Mouse (Mus musculus) liver, embryonic 11.5 days (tissue): ENCODE measurements around the gene Rdh7. TPM values are rescaled to one million over a fixed set of nuclear protein-coding genes. Genes with fewer than 3 reads are reported as not detected.

ENCODE experiments used
- ATAC-seq: fragments of 200-750 bp; cut with Nextera tagmentation; replicated peaks from 2 replicates; pipeline ENCODE4 v1.8.0; 2017; ENCODE audit warnings: moderate number of reproducible peaks, mild to moderate bottlenecking, moderate TSS enrichment, moderate library complexity; ENCODE audit not compliant: low FRiP score
- DNase-seq: peaks from one replicate; pipeline ENCODE4 v3.0.0-alpha.2; 2017; ENCODE audit warnings: low spot score
- H3K27ac ChIP-seq: fragments of 300-500 bp; sonication (generic); 2 replicates; pipeline ENCODE4 v1.5.1; 2014; ENCODE audit warnings: mild to moderate bottlenecking, low read depth, low read length, control low read depth
- H3K27me3 ChIP-seq: fragments of 300-500 bp; sonication (generic); replicated peaks from 2 replicates; pipeline ENCODE4 v1.6.1; 2014; ENCODE audit warnings: low read length, mixed read lengths; ENCODE audit not compliant: control insufficient read depth, insufficient read depth
- H3K36me3 ChIP-seq: fragments of 300-500 bp; sonication (generic); 2 replicates; pipeline ENCODE4 v1.6.1; 2014; ENCODE audit warnings: mild to moderate bottlenecking, low read length, moderate library complexity, mixed read lengths; ENCODE audit not compliant: control insufficient read depth, insufficient read depth
- H3K4me1 ChIP-seq: fragments of 300-500 bp; sonication (generic); replicated peaks from 2 replicates; pipeline ENCODE4 v1.6.1; 2014; ENCODE audit warnings: low read length, mixed read lengths; ENCODE audit not compliant: control insufficient read depth, insufficient read depth
- H3K4me2 ChIP-seq: fragments of 300-500 bp; sonication (generic); 2 replicates; pipeline ENCODE4 v1.6.1; 2014; ENCODE audit warnings: mild to moderate bottlenecking, control low read depth, moderate library complexity
- H3K4me3 ChIP-seq: fragments of 300-500 bp; sonication (generic); 2 replicates; pipeline ENCODE4 v1.5.1; 2014; ENCODE audit warnings: low read depth, low read length, control low read depth
- H3K9ac ChIP-seq: fragments of 300-500 bp; sonication (generic); 2 replicates; pipeline ENCODE4 v1.6.1; 2014; ENCODE audit warnings: low read depth, low read length, control low read depth
- H3K9me3 ChIP-seq: fragments of 300-500 bp; sonication (generic); 2 replicates; pipeline ENCODE4 v1.6.1; 2016; ENCODE audit warnings: low read length, inconsistent platforms, mixed read lengths; ENCODE audit not compliant: control insufficient read depth
- WGBS: fragments of 180-500 bp; shearing (Covaris S2); extraction: QIAGEN DNeasy Blood & Tissue Kit; methylation state at CpG from one replicate; pipeline ENCODE4 v1.1.7; 2014; 5-methylcytosine and 5-hydroxymethylcytosine counted together
- polyA plus RNA-seq: library from polyadenylated mRNA; unstranded; fragments of >200 nt; fragmentation: Nextera tagmentation; extraction: Ambion mirVana; gene quantifications from 2 replicates; pipeline ENCODE4 v1.2.1, GENCODE M21; 2014

The Rdh7 gene
- polyA plus RNA-seq, 1 experiment from 2014 or later, result not detected

DNA sequence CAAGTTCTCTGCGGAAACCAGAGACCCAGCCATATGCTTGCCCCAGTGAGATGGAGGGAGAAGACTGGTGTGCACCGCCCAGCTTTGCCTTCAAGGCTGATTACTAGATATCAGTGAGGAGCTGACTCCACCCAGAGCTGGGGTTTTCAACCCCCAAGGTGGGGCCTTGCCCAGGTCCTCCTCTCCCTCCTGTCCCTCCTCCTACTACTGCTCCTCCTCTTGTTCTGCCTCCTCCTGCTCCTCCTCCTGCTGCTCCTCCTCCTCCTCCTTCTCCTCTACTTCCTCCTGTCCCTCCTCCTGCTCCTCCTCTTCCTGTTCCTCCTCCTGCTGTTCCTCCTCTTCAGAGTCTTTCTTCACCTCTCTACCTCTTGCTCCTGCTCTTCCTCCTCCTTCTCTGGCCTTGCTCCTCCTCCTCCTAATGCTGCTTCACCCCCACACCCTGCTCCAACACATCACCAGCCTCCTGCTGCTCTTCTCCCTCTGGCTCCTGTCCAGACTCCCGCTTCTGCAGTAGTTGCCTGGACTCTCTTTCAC is 9.4 kb downstream of the Rdh7 start:
- no peak overlapping the region for H3K9ac ChIP-seq
- peaks cover 16% of the 10 kb centered on the region for H3K4me1 ChIP-seq
- DNase-seq (no peak), ATAC-seq (peak; percentile 82)
- H3K4me2 ChIP-seq, result no peak overlapping the region
- WGBS, result 56% methylated on average over 3 of the region's 3 CpGs
- H3K4me3 ChIP-seq, result no peak overlapping the region
- no peaks in the 10 kb centered on the region for H3K27me3 ChIP-seq
- H3K27ac ChIP-seq, result no peak overlapping the region
- no peaks in the 10 kb centered on the region for H3K9me3 ChIP-seq
- H3K36me3 ChIP-seq, result no peaks in the 10 kb centered on the region

DNA sequence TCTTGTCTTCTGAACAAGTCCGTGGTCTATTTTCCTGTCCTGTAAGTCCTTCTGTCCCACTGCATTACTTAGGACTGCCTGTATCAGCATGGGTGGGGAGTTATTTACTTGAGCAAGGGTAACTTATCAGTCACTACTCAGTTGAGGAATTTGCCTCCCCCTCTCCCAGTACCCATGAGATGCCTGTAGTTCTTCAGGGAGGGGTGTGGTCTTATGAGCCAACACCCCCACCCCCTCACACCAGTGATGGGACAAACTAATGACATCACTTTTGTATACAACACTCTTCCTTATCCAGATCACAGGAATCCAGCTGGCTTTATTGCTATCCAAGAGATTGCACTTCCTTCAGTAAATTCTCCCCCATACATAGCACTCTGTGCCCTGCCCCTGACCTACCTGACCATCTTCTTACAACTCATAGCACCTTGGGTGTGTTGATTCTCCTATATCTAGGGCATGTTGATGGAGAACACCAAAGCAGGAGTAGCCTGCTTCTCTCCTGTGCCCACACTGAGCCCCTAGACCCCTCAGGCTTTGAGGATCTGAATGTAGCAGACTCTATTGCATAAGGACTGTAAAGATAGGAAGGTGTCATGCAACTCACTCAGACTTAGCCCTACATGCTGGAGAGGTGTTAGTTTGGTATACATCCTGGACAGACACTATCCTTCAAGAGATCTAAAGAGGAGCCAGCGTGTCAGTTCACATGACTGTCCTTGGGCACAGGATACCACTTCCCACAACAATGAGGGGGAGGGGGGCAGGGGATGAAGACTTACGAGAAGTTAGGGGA is 10.2 kb downstream of the Rdh7 start:
- Histone ChIP-seq H3K4me3 (no peak overlapping the region), H3K9me3 (no peaks in the 10 kb centered on the region), H3K9ac (no peak overlapping the region), H3K4me1 (peaks cover 16% of the 10 kb centered on the region), H3K27me3 (no peaks in the 10 kb centered on the region), H3K27ac (peak overlapping the region; percentile 17), H3K4me2 (0 out of 2 replicates have a peak overlapping the region, but pooled peaks have one; percentile 6), H3K36me3 (no peaks in the 10 kb centered on the region)
- DNase-seq, result no peak
- WGBS, result 55% methylated on average over 3 of the region's 3 CpGs
- peak; percentile 49 for ATAC-seq

DNA sequence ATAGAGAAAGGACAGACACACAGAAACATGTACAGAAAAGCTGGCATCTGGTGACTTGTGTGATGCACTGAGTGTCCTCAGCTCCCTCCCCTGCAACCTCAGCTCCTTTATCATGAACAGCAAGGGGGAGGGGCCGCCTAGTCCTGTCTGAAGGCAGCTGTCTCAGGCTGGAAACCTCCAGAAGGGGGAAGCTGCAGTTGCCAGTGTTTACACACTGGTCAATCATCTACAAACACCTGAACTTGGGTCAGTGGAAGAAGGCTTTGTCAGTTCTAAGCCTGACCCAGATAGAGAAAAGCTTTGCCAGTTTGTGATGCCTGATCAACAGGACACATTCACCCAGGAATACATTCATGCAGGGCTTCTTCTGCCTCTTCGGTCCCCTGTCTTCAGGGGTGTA is 10.9 kb downstream of the Rdh7 start:
- H3K27ac ChIP-seq, result peak overlapping the region; percentile 17

DNA sequence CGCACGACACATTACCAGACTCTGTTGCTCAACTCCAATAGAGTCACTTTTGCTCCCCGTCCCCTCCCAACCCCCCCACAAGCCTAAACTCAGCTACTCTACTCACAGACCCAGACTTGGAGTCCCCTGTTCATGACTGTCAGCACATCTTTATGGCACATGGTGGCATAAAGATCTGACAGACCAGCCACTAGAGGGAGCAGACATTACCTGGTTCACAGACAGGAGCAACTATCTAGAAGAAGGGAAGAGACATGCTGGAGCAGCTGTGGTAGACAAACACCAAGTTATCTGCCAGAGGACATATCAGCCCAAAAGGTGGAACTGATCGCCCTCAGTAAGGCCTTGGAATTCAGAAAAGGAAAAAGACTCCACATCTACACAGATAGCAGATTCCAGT is 16.1 kb downstream of the Rdh7 start:
- 64% methylated on average over 4 of the region's 4 CpGs for WGBS
- Histone ChIP-seq H3K9me3 (no peaks in the 10 kb centered on the region), H3K27me3 (no peaks in the 10 kb centered on the region), H3K4me1 (no peaks in the 10 kb centered on the region), H3K4me3 (no peak overlapping the region), H3K9ac (no peak overlapping the region), H3K27ac (no peak overlapping the region), H3K4me2 (no peak overlapping the region), H3K36me3 (no peaks in the 10 kb centered on the region)
- DNase-seq (no peak), ATAC-seq (no peak)

More for the DNA sequence above, 10.9 kb downstream of the Rdh7 start:
- no peaks in the 10 kb centered on the region for H3K36me3 ChIP-seq
- DNase-seq (peak; percentile 40), ATAC-seq (peak; percentile 61)
- H3K9me3 ChIP-seq, result no peaks in the 10 kb centered on the region
- no peak overlapping the region for H3K4me3 ChIP-seq
- 34% methylated on average over 2 of the region's 2 CpGs for WGBS
- no peaks in the 10 kb centered on the region for H3K27me3 ChIP-seq
- peaks cover 16% of the 10 kb centered on the region for H3K4me1 ChIP-seq
- H3K9ac ChIP-seq, result no peak overlapping the region
- 0 out of 2 replicates have a peak overlapping the region, but pooled peaks have one; percentile 6 for H3K4me2 ChIP-seq

GRCm38 (mm10) chr10:127866232-127866631 is 22.4 kb downstream of the Rdh7 start, which contains the start of gene Rdh16f2:
Rdh16f2 (plus strand) TSS chr10:127866474.
- H3K4me3 ChIP-seq, result no peak within 1 kb of the TSS
- WGBS, result 73% methylated on average over 3 of the region's 3 CpGs
- no peak within 1 kb of the TSS for H3K27ac ChIP-seq
- H3K27me3 ChIP-seq, result no peaks in the 10 kb centered on the region
- ATAC-seq, result no peak
- H3K36me3 ChIP-seq, result no peaks in the 10 kb centered on the region
- no peak for DNase-seq
- H3K9ac ChIP-seq, result no peak within 1 kb of the TSS
- no peaks in the 10 kb centered on the region for H3K4me1 ChIP-seq
- no peaks in the 10 kb centered on the region for H3K9me3 ChIP-seq
- no peak within 1 kb of the TSS for H3K4me2 ChIP-seq

DNA sequence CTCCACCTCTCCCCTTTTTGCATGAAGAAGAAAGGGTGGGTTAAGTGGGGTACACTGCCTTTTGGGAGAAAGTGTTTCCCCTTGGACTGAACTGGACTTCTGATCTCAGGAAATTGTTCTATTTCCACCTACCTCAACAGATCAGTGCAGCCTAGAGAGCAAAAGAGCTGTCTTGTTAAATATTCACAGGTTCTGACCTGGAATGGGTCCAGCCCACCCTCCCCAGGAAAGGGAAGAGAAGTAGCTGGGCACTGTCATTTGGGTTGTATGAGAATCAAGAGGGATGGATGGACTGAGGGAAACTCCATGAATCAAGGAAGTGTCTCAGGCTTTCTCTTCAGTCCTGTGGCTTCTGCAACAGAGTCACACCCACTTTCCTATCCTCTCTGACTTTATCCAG is 23.7 kb downstream of the Rdh7 start:
- no peak for ATAC-seq
- Histone ChIP-seq H3K27me3 (no peaks in the 10 kb centered on the region), H3K27ac (no peak overlapping the region), H3K36me3 (no peaks in the 10 kb centered on the region), H3K4me2 (no peak overlapping the region), H3K9ac (no peak overlapping the region), H3K4me3 (no peak overlapping the region), H3K9me3 (no peaks in the 10 kb centered on the region), H3K4me1 (no peaks in the 10 kb centered on the region)
- DNase-seq, result no peak

DNA sequence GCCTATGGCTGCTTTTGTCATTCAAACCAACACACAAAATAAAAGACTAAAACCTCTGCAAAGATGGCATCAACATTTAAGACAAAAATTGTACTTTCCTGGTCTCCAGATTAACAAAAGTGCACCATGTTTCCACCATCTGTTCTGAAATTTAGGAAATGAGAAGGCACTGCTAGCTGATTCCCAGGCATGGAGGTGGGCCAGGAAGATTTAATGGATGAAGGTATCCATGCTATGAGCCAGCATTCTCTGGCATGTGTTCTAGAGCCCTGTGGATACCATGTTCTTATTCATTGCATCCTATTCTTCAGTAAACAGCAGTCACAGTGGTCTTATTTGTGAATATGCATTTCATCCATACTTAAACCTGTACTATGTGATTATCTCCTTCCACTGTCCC is 32.2 kb downstream of the Rdh7 start:
- H3K9me3 ChIP-seq, result no peaks in the 10 kb centered on the region
- H3K4me2 ChIP-seq, result no peak overlapping the region
- H3K4me1 ChIP-seq, result no peaks in the 10 kb centered on the region
- DNase-seq (no peak), ATAC-seq (no peak)
- H3K27me3 ChIP-seq, result no peaks in the 10 kb centered on the region
- no peak overlapping the region for H3K9ac ChIP-seq
- no peak overlapping the region for H3K4me3 ChIP-seq
- H3K36me3 ChIP-seq, result no peaks in the 10 kb centered on the region
- H3K27ac ChIP-seq, result no peak overlapping the region

- ATAC-seq, result no peak
- 81% methylated on average over 1 of the region's 1 CpGs for WGBS
- no peak for DNase-seq
Observed at GRCm38 (mm10) chr10:127849628-127850027, 39.0 kb downstream of the Rdh7 start, which contains the start of gene Rdh19. Rdh19 (plus strand) TSS chr10:127849928.

GRCm38 (mm10) chr10:127848089-127848488 is 40.5 kb downstream of the Rdh7 start:
- no peak overlapping the region for H3K27ac ChIP-seq

More at GRCm38 (mm10) chr10:127849628-127850027, 39.0 kb downstream of the Rdh7 start, which contains the start of gene Rdh19:
- H3K9ac ChIP-seq, result no peak within 1 kb of the TSS
- H3K4me3 ChIP-seq, result no peak within 1 kb of the TSS
- no peaks in the 10 kb centered on the region for H3K27me3 ChIP-seq
- H3K4me2 ChIP-seq, result no peak within 1 kb of the TSS
- H3K36me3 ChIP-seq, result no peaks in the 10 kb centered on the region
- no peak within 1 kb of the TSS for H3K27ac ChIP-seq
- H3K4me1 ChIP-seq, result no peaks in the 10 kb centered on the region
- H3K9me3 ChIP-seq, result no peaks in the 10 kb centered on the region

More at GRCm38 (mm10) chr10:127848089-127848488, 40.5 kb downstream of the Rdh7 start:
- Histone ChIP-seq H3K36me3 (no peaks in the 10 kb centered on the region), H3K27me3 (no peaks in the 10 kb centered on the region), H3K9me3 (no peaks in the 10 kb centered on the region), H3K9ac (no peak overlapping the region), H3K4me2 (no peak overlapping the region), H3K4me1 (no peaks in the 10 kb centered on the region), H3K4me3 (no peak overlapping the region)
- ATAC-seq (no peak), DNase-seq (no peak)
- 66% methylated on average over 1 of the region's 1 CpGs for WGBS
